Mouse (Mus musculus): ENCODE measurements around the gene Rnf216.
A peak's percentile ranks its signal among the peaks of the same experiment; 100 is the strongest.

Gene Rnf216

GRCm38 (mm10) chr5:143095256-143095655 lies 17.5 kb downstream of the Rnf216 start:
- DNase-seq, result no peak

- DNase-seq, result no peak
These were observed 19.9 kb downstream of the Rnf216 start for GRCm38 (mm10) chr5:143092891-143093290.

- DNase-seq, result peak; percentile 64 to 70
These were observed 27.9 kb downstream of the Rnf216 start for GRCm38 (mm10) chr5:143084898-143085297.

DNA sequence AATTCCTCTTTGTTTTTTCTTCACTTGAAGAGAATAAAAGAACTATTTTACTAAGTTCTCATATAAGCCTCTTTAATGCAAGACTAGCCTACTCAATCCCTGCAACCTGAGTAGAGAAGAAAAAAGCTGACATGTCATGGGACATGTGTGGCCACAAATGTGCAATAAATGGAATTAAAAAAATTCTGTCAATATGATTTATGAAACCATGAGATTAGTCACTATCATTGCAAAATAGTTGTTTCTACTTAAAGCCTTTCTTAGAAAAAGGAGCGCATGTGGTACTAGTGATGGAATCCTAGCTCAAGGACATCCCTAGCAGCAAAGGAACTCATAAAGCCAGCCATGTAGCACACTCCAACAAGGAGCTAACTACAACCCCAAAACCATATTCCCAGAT lies 33.0 kb downstream of the Rnf216 start:
- DNase-seq, result no peak

GRCm38 (mm10) chr5:143076603-143077143 lies 36.1 kb downstream of the Rnf216 start:
- no peak for DNase-seq

- DNase-seq, result no peak
These were observed 36.8 kb downstream of the Rnf216 start for GRCm38 (mm10) chr5:143075987-143076386.

- no peak for DNase-seq
These were observed 43.7 kb downstream of the Rnf216 start for GRCm38 (mm10) chr5:143069048-143069447.

DNA sequence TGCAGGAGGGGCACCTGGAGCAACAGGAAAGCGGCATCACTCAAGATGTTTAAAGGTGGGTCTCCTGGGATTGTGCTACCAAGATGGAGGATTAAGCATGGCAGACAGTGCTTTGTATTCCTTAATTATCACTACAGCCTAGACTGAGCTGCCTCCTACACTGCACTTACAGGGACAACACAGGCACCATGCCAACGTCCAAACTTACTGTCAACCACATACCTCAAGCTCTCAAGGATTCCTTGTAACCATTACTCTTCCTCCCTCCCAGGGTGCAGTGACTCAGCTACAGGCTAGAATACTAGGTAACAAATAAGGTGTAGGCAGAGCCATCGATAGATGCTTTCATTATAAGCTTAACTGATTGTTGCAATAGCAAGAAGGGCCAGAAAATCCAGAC lies 44.4 kb downstream of the Rnf216 start:
- DNase-seq, result no peak

DNA sequence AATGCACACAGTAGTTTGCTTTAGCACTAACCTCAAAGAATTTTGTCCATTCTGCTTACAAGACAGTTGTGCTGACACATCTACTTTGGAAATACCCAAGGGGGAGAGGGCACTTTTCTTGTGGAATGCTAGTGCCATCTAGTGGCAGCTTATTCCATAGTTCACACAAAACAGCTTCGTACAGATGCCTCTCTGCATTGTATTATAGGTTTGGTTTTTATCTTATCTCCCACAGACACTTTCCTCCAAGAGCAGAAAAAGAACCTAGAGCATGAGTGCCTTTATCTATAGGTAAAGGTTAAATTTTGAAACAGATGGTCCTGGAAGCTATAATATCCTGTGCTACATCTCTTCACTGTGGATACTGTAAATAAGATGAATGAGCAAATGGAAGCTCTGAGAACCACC lies 46.2 kb downstream of the Rnf216 start:
- peak; percentile 78 to 82 for DNase-seq

DNA sequence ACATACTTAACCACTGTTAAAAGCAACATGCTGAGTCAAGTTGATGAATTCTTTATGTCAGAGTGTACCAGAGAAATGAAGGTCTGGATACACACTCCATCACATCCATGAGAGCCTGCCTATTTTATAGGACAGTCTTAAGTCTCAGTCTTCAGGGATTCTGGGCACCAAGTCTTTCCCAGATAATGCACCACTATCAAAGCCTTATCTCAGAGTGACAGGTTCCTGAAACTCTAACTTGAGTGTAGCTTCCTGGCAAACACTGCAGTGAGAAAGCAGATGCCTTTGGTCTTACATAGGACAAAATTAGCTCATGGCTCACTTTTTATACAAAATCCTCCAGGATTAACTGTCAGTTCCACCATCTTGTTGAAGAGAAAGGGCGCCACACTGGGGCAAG lies 46.7 kb downstream of the Rnf216 start:
- no peak for DNase-seq

GRCm38 (mm10) chr5:143065230-143065629 lies 47.6 kb downstream of the Rnf216 start:
- peak in 1 of 2 experiments; percentile 12 for DNase-seq

- DNase-seq, result no peak
These were observed 50.5 kb downstream of the Rnf216 start for GRCm38 (mm10) chr5:143062251-143062650.

GRCm38 (mm10) chr5:143061511-143061910 lies 51.3 kb downstream of the Rnf216 start:
- peak; percentile 36 to 44 for DNase-seq

DNA sequence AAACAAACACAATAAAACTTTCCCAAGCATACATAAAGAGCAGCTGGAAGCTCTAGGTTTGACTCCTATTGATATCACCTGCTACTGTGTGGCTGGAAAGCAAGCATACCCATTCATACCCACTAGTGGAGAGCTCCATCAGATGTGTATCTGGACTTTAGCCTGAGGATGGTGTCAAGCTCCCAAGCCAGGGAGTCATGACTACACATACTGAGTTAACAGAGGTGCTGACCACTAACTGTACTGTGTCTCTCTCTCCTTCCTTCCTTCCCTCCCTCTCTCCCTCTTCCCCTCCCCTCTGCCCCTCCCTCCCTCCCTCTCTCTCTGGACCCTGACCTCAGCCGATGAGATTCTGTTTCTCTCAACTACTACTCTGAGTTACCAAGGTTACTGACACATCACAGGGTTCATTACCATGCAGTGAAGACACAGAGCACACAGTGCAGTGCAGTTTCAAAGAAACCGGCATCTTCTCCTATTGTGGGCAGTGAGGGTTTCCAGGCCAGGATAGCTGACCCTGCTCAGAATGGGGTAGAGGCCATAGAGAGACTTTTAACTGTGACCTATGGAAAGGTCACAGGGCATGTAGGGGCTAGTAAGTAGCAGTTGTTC lies 51.9 kb downstream of the Rnf216 start:
- DNase-seq, result no peak

GRCm38 (mm10) chr5:143059958-143060357 lies 52.8 kb downstream of the Rnf216 start:
- DNase-seq, result no peak

DNA sequence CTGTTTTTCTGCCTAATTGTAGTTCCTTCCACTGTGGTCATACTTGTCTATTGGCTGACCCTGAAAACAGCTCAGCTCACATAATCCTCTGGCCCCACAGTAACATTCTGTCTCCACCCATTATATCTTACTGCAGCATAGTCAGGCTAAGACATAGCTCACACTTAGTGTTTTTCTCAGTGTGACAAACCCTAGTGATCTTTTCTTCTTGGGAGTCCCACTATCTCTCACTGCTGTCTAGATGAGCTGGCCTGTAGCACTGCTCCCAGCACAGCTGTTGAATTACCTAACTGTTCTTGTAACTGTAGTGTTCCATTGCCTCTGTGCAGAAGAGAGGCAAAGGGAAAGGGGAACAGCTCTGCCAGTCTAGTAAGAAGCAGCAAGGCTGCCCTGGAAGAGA lies 53.6 kb downstream of the Rnf216 start:
- DNase-seq, result no peak

DNA sequence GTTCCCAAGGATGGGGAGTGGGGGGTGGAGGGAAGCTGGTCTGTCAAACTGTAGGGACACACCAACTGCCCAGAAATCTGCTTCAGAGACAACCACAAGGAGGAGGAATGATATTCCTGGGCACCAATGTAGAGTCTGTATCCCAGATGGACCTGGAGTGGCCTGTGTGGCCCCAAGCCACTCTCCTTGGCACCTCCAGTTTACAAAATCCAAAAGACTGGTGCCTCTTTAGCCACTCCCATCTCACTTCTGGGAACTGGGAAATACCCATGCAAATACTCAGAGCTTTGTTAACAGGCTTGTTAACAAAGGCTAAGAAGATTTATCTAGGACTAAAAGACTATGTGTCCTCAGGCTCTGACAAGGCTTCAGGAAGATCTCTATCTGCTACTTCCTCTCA lies 54.1 kb downstream of the Rnf216 start:
- no peak for DNase-seq

DNA sequence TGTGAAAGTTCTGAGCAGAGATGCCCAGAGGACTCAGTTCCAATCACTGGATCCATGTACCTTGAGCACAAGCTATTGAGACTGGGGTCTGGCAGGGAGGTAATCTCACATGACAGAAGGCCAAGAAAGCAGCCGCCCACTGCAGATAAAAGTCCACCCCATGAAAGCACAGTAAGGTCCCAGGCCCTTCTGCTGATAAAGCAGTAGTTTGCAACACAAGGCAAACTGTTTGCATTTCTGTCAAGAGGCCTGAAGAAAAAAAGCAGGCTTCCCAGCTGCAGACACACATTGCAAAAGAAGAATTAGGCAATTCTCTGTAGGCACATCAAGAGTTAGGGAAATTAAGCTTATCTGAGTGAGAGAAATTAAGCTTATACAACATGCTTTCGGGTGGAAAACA lies 54.6 kb downstream of the Rnf216 start:
- DNase-seq, result peak in 1 of 2 experiments; percentile 15

DNA sequence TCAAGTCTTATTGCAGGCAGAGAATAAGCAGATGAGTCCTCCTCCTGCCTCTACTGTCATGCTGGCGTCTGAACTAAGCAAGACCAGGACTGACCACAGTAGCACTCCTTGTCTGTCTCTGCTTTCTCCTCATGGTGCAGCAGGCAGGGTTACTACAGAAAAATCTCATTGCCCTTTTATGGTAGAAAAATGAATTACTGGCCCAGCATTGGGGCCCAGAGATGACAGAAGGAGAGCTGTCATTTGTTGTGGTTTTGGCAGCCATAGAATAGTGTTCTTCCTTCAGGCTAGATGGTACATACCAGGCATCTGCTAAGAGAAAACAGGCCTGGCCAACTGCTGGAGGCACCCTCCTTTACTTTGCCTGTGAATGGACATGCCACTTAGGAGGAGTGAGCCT lies 55.0 kb downstream of the Rnf216 start:
- DNase-seq, result peak; percentile 21 to 26

DNA sequence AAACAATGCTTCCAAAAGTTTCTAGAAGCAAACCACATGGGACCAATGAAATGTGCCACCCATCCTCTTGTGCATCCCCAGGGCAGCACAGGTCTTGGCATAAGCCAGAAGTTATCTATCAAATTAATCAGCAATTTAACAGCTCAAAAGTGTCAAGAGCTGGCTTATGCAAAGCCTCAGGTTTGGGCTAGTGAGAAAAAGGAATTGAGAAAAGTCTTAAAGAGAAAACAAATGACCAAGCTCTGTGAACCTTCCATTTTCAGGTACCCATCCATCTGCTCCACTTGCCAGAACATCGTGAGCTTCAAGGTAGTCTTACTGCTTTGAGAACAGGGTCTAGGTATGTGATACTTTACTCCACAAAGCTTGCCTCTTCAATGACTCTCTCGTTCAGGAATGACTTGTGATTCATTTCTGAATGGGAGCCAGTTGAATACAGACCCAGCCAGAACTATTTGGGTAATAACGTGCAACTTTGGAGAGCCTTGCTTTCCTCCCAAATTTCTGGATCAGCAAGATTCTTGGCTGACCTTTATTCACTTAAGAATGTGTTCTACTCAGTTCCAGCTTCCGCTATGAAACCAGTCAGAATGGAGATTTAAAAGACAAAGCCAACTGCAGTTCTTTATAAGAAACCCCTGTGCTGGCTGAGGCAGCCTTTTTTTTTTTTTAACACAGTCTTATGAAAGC lies 56.5 kb downstream of the Rnf216 start:
- no peak for DNase-seq

- DNase-seq, result no peak
These were observed 57.2 kb downstream of the Rnf216 start for GRCm38 (mm10) chr5:143055501-143056125.

DNA sequence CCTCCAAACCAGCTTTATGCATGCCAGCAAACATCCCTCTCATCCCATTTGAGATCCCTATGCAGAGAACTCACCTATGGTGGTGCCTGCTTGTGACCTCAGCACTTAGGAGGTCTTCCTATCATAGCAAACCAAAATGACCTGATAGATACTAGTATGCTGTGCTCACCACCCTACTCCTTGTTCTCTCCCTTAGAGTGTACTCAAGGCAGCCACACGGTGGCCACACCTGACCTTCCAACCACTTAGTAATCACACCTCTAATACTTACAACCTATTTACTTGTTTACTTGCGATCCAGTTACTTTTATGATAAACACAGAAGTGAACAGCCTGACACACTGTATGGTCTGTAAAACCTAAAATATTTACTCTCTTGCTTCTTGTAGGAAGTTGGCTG lies 58.1 kb downstream of the Rnf216 start:
- DNase-seq, result no peak

- DNase-seq, result no peak
These were observed 59.4 kb downstream of the Rnf216 start for GRCm38 (mm10) chr5:143053132-143053972.

Measured in cerebellum, postnatal 10 days (tissue).